Mouse (Mus musculus) myocyte (in vitro differentiated cells): Measurements from ENCODE around the gene Fyn. TPM values are rescaled to one million over a fixed set of nuclear protein-coding genes. Genes with fewer than 3 reads are reported as not detected.

Source experiments
- H3K27me3 ChIP-seq: one replicate; pipeline ENCODE4 v1.6.1; 2011; ENCODE audit not compliant: control insufficient read depth, insufficient read depth, insufficient read length
- H3K36me3 ChIP-seq: one replicate; pipeline ENCODE4 v1.6.1; 2011; ENCODE audit not compliant: control insufficient read depth, insufficient read depth
- H3K4me2 ChIP-seq: one replicate; pipeline ENCODE4 v1.6.1; 2011; ENCODE audit warnings: low read depth, control low read depth
- H3K4me3 ChIP-seq: one replicate; pipeline ENCODE4 v1.5.1; 2011; ENCODE audit warnings: mild to moderate bottlenecking, control low read depth, moderate library complexity
- H3K79me2 ChIP-seq: one replicate; pipeline ENCODE4 v1.6.1; 2011; ENCODE audit not compliant: control insufficient read depth, insufficient read depth
- H3ac ChIP-seq: one replicate; pipeline ENCODE4 v1.6.1; 2011; ENCODE audit not compliant: control insufficient read depth, insufficient read length
- CEBPB ChIP-seq: IDR thresholded peaks from 2 replicates; pipeline ENCODE4 v1.6.1; 2011; ENCODE audit warnings: mild to moderate bottlenecking, moderate library complexity; ENCODE audit not compliant: poor library complexity, insufficient read depth, severe bottlenecking
- E2F4 ChIP-seq: IDR thresholded peaks from one replicate; pipeline ENCODE4 v1.6.1; 2011; ENCODE audit warnings: mild to moderate bottlenecking, control low read depth, moderate library complexity; ENCODE audit not compliant: insufficient read depth
- MAX ChIP-seq: IDR thresholded peaks from one replicate; pipeline ENCODE4 v1.6.1; 2011; ENCODE audit warnings: low read depth, mild to moderate bottlenecking, control low read depth
- MYOD1 ChIP-seq, 3 experiments: IDR thresholded peaks; one replicate each; pipeline ENCODE4 v1.6.1; 2011; ENCODE audit warnings: control low read depth in 2 of 3, low read depth in 2 of 3, mild to moderate bottlenecking in 2 of 3, moderate library complexity in 1 of 3; ENCODE audit not compliant: insufficient read length in 2 of 3, control insufficient read depth in 1 of 3
- MYOG ChIP-seq, 3 experiments: IDR thresholded peaks; one replicate each; pipeline ENCODE4 v1.6.1; 2011; ENCODE audit warnings: control low read depth in 2 of 3, low read depth in 2 of 3, mild to moderate bottlenecking in 2 of 3; ENCODE audit not compliant: insufficient read length in 2 of 3, control insufficient read depth in 1 of 3, insufficient read depth in 1 of 3
- POLR2A ChIP-seq: IDR thresholded peaks from one replicate; pipeline ENCODE4 v1.6.1; 2011; ENCODE audit warnings: low read depth, mild to moderate bottlenecking, control low read depth, moderate library complexity; ENCODE audit not compliant: insufficient read length
- POLR2AphosphoS2 ChIP-seq: IDR thresholded peaks from one replicate; pipeline ENCODE4 v1.6.1; 2011; ENCODE audit warnings: low read depth, control low read depth; ENCODE audit not compliant: insufficient read length
- REST ChIP-seq: IDR thresholded peaks from one replicate; pipeline ENCODE4 v1.6.1; 2011; ENCODE audit warnings: mild to moderate bottlenecking, control low read depth, moderate library complexity; ENCODE audit not compliant: insufficient read depth, insufficient read length
- SRF ChIP-seq: IDR thresholded peaks from one replicate; pipeline ENCODE4 v1.6.1; 2011; ENCODE audit warnings: low read depth; ENCODE audit not compliant: control insufficient read depth, insufficient read length
- TCF12 ChIP-seq: IDR thresholded peaks from one replicate; pipeline ENCODE4 v1.6.1; 2011; ENCODE audit warnings: mild to moderate bottlenecking, control low read depth; ENCODE audit not compliant: poor library complexity, insufficient read depth, severe bottlenecking
- TCF3 ChIP-seq: IDR thresholded peaks from one replicate; pipeline ENCODE4 v1.6.1; 2011; ENCODE audit warnings: low read depth, control low read depth; ENCODE audit not compliant: insufficient read length
- USF1 ChIP-seq: IDR thresholded peaks from one replicate; pipeline ENCODE4 v1.6.1; 2011; ENCODE audit warnings: low read depth, mild to moderate bottlenecking, control low read depth, moderate library complexity
- polyA plus RNA-seq: library from polyadenylated mRNA; unstranded; fragments of >200 nt; fragmentation: generic; extraction: Trizol; gene quantifications from one replicate; pipeline ENCODE4 v1.2.1, GENCODE M21; 2012; ENCODE audit warnings: missing spikeins

Gene Fyn
- polyA plus RNA-seq, 1 experiment, result 148 TPM

DNA sequence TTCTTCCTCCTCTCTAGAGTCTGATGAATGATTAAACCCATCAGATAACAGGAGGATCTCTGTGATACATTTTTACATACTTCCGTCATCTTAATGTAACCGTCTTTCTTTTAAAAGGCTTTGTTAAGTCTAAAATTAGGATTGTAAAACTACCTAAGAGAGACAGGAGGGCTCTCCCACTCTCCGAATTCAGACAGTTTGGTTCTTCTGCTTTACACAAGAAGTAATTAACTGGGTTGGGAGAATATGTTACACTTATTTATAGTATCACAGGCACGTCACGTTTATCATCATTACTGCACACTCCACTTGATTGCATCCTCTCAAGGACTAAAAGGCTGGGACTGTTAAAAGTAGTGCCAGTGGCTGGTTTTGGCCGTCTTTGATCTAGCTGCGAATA is 40.9 kb downstream of the Fyn start:
- no peak for TF ChIP-seq MYOG (IDR thresholded peaks at IDR 0.05; ENCODE audit: control insufficient read depth in 1 of 3, insufficient read depth in 1 of 3, insufficient read length in 2 of 3, low read depth in 2 of 3)
- TF ChIP-seq MAX, result no peak
- TF ChIP-seq REST, result no peak
- no peak for TF ChIP-seq CEBPB
- no peak for TF ChIP-seq POLR2A
- TF ChIP-seq TCF3, result no peak
- no peak for TF ChIP-seq MYOD1 (IDR thresholded peaks at IDR 0.05; ENCODE audit: control insufficient read depth in 1 of 3, insufficient read length in 2 of 3, low read depth in 2 of 3)
- no peak for TF ChIP-seq E2F4
- no peak for TF ChIP-seq USF1
- no peak for TF ChIP-seq POLR2AphosphoS2
- TF ChIP-seq SRF, result no peak
- no peak for TF ChIP-seq TCF12
- H3K36me3 ChIP-seq, result peaks cover 4% of the 10 kb centered on the region
- H3K4me2 ChIP-seq, result no peak overlapping the region
- H3K79me2 ChIP-seq, result peaks cover 79% of the 10 kb centered on the region
- H3K4me3 ChIP-seq, result no peak overlapping the region
- H3ac ChIP-seq, result no peak overlapping the region
- no peaks in the 10 kb centered on the region for H3K27me3 ChIP-seq

DNA sequence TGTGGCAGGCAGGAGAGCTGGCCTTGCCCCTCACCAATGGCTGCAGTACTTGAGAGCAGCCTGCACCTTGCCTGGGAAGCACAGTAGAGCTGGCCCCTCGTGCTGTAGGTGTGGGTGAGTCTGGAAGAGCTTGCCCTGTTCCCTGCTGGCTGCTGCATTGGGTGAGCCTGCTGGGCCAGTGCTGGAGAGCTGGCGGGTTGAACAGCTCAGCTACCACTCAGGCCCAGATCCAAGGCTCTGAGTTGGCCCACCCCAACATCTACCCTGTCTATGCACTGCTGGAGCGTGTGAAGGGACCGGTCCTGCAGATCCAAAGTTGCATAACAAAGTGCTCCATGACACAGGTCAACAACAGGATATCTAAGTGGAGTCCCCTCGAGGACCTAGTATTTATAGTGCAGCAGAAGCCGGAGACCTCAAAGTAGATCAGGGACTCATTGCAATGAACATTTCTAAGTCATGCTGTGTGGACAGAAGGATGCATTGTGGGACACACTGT is 41.5 kb downstream of the Fyn start:
- peaks cover 83% of the 10 kb centered on the region for H3K79me2 ChIP-seq
- no peak overlapping the region for H3ac ChIP-seq
- TF ChIP-seq CEBPB, result no peak
- TF ChIP-seq SRF, result no peak
- no peak for TF ChIP-seq MYOG (IDR thresholded peaks at IDR 0.05; ENCODE audit: control insufficient read depth in 1 of 3, insufficient read depth in 1 of 3, insufficient read length in 2 of 3, low read depth in 2 of 3)
- no peak for TF ChIP-seq MAX
- TF ChIP-seq TCF3, result no peak
- TF ChIP-seq MYOD1 (IDR thresholded peaks at IDR 0.05; ENCODE audit: control insufficient read depth in 1 of 3, insufficient read length in 2 of 3, low read depth in 2 of 3), result no peak
- H3K27me3 ChIP-seq, result no peaks in the 10 kb centered on the region
- no peak overlapping the region for H3K4me3 ChIP-seq
- H3K4me2 ChIP-seq, result no peak overlapping the region
- H3K36me3 ChIP-seq, result peaks cover 4% of the 10 kb centered on the region

DNA sequence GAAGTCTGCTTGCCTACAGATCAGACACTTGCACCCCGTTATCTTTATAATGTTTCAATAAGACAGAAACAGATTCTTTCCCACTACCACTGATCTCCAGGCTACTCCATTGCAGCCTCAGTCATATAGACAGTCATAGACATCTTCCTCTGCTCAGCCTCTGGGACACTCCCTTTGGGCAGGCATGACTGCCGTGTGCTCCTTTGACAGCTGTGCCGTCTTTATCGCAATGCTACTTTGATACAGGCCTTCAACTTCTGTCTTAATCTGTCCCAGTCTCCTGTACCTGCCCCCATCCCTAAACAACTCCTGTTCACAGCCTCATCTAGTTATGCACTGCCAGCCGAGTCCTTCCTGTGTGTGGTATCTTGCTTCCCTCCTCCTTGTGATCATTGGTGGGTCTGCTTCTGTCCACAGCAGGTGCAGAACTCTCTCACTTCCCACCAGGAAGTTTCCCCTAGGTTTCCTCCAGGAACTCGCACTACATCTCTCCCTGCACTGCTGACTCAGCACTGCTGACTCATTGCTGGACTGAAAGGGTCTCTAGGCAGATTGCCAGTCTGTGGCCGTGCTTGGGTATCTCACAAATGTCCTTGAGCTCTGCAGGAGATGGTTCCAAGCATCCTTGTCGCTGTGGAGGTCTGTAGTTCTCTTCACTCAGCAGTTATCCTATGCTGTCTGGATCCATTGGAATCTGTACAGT is 43.4 kb downstream of the Fyn start:
- Histone ChIP-seq H3K79me2 (peaks cover 81% of the 10 kb centered on the region), H3ac (no peak overlapping the region), H3K36me3 (peaks cover 4% of the 10 kb centered on the region), H3K4me3 (no peak overlapping the region), H3K27me3 (no peaks in the 10 kb centered on the region), H3K4me2 (no peak overlapping the region)
- no peak for TF ChIP-seq MAX
- TF ChIP-seq REST, result no peak
- TF ChIP-seq CEBPB, result no peak
- TF ChIP-seq POLR2A, result no peak
- no peak for TF ChIP-seq POLR2AphosphoS2
- TF ChIP-seq E2F4, result no peak
- no peak for TF ChIP-seq MYOD1 (IDR thresholded peaks at IDR 0.05; ENCODE audit: control insufficient read depth in 1 of 3, insufficient read length in 2 of 3, low read depth in 2 of 3)
- no peak for TF ChIP-seq TCF3
- TF ChIP-seq MYOG (IDR thresholded peaks at IDR 0.05; ENCODE audit: control insufficient read depth in 1 of 3, insufficient read depth in 1 of 3, insufficient read length in 2 of 3, low read depth in 2 of 3), result no peak
- no peak for TF ChIP-seq SRF
- TF ChIP-seq TCF12, result no peak
- TF ChIP-seq USF1, result no peak

DNA sequence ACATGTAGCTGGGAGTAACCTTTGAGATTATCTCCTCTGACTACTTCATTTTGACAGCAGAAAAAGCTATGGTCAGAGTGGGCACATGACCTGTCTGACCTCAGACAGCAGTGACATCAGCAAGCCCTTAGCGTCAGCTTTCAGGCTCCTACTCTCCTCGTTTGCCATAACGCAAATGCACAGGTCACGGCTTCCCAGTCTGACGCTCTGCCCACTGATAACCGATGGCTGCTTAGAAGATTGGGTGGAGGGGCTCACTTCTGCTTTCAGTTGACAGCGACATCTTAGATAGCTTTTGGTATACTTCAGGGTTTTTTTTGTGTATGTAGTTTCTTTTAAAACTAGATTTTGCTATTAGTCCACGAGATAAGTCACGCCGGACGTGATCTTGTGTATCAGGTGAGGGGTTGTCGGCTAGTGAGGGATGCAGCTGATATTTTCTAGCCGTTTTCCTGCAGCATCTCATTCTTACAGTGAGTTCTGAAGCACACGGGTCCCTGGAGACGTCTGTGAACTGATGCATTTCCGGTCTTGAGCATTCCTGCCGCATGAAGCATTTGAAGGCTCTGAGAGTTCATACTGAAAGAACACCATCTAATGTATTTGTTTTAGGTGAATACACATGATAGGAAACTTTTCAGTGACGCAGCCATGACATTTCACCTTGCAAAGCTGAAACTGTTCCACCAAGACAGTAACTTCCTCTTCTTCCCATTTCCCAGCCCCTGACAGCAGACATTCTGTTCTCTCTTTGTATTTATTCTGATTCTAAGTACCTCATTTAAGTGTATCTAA is 44.4 kb downstream of the Fyn start:
- Histone ChIP-seq H3K4me2 (no peak overlapping the region), H3K36me3 (peaks cover 4% of the 10 kb centered on the region), H3K4me3 (no peak overlapping the region), H3K27me3 (no peaks in the 10 kb centered on the region), H3K79me2 (peaks cover 91% of the 10 kb centered on the region), H3ac (no peak overlapping the region)
- TF ChIP-seq POLR2AphosphoS2, result peak; percentile 29
- TF ChIP-seq REST, result no peak

DNA sequence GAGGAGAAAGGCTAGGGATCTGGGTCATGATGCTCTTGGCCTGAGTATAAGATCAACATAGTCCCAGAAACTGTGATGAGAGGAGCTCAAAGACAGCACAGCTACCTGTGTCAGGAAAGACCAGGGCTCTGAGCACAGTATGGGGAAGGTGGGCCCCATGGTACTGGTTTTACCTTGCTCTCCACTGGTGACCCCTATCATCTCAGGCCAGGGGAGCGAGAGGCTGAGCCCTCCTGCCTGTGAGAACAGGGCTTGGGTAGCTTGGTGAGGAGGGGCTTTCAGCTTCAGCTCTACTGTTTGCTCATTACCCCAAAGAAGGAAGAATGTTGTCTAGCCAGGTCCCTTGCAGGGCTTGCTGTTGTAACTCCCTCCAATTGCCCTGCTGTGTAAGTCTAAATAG is 45.4 kb downstream of the Fyn start:
- H3ac ChIP-seq, result no peak overlapping the region
- peaks cover 4% of the 10 kb centered on the region for H3K36me3 ChIP-seq
- H3K79me2 ChIP-seq, result peaks cover 86% of the 10 kb centered on the region
- H3K4me2 ChIP-seq, result no peak overlapping the region
- TF ChIP-seq TCF12 (no peak), POLR2AphosphoS2 (no peak), SRF (no peak), REST (no peak), MYOD1 (IDR thresholded peaks at IDR 0.05; ENCODE audit: control insufficient read depth in 1 of 3, insufficient read length in 2 of 3, low read depth in 2 of 3) (no peak), MAX (no peak), USF1 (no peak), CEBPB (no peak)
- H3K4me3 ChIP-seq, result no peak overlapping the region
- H3K27me3 ChIP-seq, result no peaks in the 10 kb centered on the region
